Mouse (Mus musculus) adipocyte (in vitro differentiated cells): Measurements from ENCODE around the gene 1700023F06Rik.

Experiments used
- DNase-seq: peaks from one replicate; pipeline ENCODE4 v3.0.0-alpha.2; 2016; ENCODE audit warnings: low spot score

1700023F06Rik gene

GRCm38 (mm10) chr11:103208458-103208857 lies at the start of gene 1700023F06Rik:
Gene 1700023F06Rik (minus strand): TSS chr11:103208558.
- DNase-seq: no peak

DNA sequence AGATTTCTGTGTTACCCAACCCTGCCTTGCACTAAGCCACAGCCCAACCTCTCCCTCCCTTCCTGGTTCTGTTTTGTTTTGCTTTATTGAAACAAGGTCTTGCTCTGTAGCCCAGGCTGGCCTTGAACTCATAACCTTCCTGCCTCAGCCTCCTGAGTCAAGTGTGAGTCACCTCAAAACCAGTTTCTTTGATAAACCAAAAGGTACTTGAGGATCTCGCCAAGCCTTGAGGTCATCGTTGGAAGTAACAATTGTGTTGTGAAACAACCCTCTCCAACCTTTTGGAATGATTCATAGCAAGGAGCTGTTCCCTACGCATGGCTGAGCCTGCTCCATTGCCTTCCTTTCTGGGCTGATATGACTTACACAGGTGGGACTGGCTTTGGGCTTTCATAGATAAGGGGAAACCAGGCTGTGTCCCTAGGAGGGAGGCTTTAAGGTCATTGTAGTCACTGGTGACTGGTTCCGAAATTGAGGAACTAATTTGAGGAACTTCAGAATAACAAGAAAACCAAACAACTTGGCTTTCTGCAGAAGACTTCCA lies 49.7 kb upstream of the 1700023F06Rik start:
- peak; percentile 50 for DNase-seq

DNA sequence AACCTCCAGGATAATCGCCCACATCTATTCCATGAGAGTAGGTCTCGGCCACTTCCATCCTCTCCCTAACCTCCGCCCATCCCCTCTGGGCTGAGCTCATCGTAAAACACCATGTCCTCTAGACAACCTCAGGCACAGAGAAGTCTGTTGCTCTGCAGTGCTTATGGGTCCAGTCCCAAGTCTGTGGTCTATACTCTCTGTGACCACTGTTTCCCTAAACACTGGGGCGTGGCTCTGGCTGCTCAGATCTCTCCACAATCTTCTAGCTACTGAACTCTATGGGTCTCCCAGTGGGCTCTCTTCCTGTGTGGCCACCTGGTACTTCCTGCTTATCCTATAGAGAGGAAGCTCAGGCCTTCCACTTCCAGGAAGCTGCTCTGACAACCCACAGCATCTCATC lies 45.2 kb upstream of the 1700023F06Rik start:
- no peak for DNase-seq

DNA sequence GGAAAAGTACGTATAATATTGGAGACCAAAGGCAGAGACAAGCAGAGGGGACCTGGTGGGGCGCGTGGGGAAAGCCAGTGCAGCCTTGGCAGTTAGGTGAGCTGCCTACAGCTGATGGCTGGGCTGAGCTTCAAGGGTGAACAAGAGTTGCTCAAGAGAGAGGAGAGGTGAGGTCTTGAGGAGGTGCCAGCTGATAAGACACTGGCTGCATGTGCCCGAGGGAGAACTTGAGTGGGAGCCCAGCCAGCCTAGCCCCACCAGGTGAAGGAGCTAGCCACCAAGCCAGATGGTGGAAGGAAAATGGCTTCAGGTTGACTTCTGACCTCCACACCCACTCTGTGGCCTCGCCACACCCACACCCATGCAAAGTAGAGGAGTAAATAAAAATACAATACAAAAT lies 44.0 kb upstream of the 1700023F06Rik start:
- no peak for DNase-seq

DNA sequence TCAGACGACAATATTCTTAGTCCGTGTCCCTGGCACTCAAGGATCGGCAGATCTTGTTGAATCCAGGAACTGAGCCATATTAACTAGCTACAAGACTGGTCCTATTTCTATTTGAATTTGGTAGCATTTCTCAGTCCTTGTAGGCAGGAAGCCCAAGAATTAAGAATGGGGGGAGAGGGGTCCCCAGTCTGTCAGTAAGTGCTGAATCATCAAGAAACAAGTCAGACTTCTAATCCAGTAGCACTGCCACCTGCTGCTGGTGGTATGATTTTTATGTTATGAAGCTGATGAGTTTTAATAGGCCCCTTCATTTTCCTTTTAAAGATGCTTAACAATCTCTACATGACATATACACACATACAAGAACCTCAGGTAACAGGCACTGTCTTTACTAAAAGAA lies 42.0 kb upstream of the 1700023F06Rik start:
- no peak for DNase-seq

GRCm38 (mm10) chr11:103249509-103249908 lies 41.2 kb upstream of the 1700023F06Rik start:
- no peak for DNase-seq

DNA sequence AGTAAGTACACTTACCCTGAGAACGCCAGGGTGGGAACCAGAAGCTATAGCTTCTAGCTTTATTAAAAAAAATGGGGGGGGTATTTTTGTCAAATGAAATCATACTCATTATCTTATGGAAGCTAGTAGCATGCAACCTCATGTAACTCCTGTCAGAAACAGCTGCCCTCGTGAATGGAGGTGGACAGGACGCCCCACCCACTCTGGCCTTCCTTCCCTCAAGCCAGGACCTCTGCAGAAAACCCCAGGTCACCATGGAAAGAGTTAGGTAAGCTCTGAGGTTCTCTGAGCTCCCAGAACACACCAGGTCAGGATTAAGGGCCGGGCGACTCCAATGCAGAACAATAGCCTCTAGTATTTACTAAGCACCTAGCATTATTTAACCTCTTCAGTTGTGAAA lies 40.5 kb upstream of the 1700023F06Rik start:
- DNase-seq: no peak

- DNase-seq: peak; percentile 98
Measured at GRCm38 (mm10) chr11:103247504-103248177, 39.3 kb upstream of the 1700023F06Rik start.

- DNase-seq: no peak
Measured at GRCm38 (mm10) chr11:103246731-103247290, 38.5 kb upstream of the 1700023F06Rik start.

DNA sequence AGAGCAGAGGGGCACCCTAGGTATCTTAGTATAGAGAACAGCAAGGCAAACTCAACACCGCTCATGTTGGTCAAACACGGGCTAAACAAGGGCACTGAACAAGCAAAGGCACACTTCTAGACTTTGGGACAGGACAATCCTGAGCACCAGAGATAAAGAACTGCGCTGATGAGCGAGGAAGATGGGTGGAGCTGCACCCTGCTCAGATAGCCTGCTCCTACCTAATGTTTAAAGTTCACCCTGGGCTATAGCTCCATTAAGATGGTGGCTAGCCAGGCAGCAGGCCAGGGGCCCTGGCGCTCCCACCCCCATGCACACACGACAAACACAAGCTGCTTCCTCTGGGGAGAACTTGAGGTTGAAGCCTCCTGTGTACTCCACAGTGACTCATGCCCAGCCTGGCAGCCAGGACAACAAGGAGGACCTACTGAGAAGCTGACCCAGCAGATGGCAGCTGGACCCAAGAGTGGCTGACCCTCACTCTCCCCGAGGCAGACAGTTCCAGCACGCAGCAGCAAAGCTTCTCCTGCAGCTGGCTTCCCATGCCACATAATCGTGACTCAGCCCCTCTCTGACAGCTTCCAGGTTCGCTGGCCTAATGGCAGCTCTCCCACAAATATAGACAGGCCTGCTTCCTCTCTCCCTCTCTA lies 37.8 kb upstream of the 1700023F06Rik start:
- peak; percentile 87 for DNase-seq

- DNase-seq: no peak
Measured at GRCm38 (mm10) chr11:103244856-103245255, 36.5 kb upstream of the 1700023F06Rik start.

DNA sequence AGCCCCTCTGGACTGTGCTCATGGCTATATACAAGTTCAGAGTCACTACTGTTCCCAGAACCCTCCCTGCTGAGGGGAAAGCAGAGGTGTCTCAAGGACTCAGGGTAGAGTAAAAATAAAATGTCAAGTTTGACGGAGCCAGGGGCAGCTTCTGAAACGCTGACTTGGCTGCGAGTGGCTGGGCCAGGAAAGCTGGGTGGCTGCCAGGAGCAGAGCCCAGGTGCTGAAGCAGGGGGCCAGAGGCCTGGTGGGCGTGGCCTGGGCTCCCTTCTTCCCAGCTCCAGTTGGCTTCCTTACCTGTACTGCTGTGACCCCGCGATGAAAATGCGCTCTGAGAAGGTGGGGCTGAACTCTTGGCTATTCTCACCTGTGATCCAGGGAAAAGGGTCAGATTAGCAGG lies 32.4 kb upstream of the 1700023F06Rik start:
- DNase-seq: no peak

DNA sequence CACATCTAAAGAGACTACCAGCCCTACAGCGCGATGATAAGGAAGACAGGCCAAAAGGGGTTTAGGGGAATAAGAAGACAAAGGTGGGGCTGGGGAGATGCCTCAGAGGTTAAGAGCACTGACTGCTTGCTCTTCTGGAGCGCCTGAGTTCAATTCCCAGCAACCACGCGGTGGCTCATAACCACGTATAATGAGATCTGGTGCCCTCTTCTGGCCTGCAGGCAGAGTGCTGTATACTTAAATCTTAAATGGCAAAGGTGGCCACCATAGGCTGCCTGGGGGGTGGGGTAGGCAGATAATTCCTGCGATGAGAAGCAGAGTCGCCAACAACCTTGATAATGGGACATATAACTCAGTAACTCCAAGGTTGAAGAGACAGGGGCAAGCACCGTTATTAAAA lies 29.4 kb upstream of the 1700023F06Rik start:
- no peak for DNase-seq

DNA sequence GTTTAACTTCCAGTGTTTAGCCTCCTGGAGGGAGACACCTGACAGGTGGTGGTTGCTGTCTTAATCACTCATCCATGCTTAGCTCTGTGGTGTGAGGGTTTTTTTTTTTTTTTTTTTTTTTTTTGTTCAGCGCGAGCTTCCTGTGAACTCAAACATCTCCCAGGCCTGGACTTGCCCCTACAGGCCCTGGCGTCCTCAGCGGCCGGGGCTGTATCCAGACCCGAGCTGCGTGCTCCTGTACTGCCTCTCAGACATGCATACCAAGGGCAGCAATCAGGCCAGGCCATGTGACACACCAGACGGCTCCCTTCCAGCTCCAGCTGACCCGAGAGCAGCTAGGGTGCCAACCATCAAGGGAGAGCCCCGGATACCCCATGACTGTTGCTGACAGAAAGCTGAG lies 28.5 kb upstream of the 1700023F06Rik start:
- no peak for DNase-seq

DNA sequence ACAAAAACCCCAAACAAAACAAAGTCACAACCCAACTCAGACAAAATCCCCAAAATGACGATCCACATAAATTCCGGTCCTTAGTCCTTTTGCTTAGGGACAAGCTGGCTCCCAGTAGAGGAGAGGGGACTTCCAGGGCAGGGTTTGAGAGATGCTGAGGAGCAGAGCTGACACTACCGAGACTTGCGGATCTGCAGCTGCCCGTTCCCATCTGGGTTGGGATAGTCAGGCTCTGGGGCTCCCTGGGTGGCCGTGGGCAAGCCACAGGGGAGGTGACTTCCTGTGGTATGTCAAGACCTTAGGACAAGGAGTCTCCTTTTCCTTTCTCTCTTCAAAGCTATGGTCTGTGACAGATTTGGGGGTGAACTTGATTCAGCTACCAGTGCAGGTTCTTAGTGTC lies 28.1 kb upstream of the 1700023F06Rik start:
- DNase-seq: no peak

- DNase-seq: peak; percentile 53
Measured at GRCm38 (mm10) chr11:103235702-103236101, 27.3 kb upstream of the 1700023F06Rik start.

DNA sequence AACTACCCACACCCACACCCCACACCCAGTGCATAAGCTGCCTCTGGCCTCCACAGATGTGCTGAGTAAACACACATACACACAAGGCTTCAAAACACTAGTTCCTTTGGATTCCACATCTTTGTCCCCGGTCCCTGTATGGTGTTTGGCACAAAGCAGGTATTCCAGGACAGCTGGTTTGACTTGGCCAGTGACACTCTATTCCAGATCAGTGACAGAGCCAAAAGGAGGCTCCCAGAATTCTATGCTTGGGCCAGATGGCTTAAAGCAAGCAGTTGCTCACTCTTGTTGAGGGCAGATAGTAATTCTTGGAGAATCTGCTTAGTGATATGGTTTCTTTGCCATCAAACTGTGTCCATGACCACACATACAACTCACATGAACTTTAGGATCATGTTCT lies 26.1 kb upstream of the 1700023F06Rik start:
- peak; percentile 56 for DNase-seq

- DNase-seq: peak; percentile 79
Measured at GRCm38 (mm10) chr11:103232966-103233365, 24.6 kb upstream of the 1700023F06Rik start.

GRCm38 (mm10) chr11:103231367-103231766 lies 23.0 kb upstream of the 1700023F06Rik start:
- DNase-seq: no peak

DNA sequence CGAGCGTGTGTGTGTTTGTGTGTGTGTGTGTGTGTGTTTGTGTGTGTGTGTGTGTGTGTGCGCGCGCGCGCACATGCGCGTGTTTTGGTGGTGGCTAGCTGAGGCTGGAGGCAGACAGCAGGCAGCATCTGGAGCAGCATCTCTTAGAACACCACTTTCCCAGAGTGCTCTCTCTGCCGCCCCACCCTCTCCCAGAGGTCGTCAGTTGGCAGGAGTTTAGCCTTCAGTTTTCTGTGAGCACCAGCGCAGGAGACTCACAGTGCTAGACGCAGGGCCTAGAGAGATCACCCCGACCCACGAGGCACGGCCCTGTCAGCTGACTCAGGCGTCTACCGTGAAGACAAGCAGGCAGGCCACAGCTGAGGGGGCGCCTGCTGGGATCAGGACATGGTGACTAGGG lies 22.3 kb upstream of the 1700023F06Rik start:
- no peak for DNase-seq

DNA sequence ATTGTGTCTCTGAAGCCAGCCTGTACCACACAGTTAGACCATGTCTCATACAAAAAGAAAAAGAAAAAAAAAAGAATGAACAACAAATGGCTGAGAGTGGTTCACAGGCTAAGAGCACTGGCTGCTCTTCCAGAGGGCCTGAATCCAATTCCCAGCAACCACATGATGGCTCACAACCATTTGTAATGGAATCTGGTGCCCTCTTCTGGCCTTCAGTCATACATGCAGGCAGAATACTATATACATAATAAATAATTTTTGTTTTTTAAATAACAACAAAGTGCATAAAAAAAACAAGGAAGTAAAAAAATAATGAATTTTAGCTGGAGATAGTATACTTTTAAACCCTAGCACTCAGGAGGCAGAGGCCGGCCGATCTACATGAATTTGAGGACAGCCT lies 21.2 kb upstream of the 1700023F06Rik start:
- no peak for DNase-seq

- no peak for DNase-seq
Measured at GRCm38 (mm10) chr11:103223951-103224456, 15.6 kb upstream of the 1700023F06Rik start.

DNA sequence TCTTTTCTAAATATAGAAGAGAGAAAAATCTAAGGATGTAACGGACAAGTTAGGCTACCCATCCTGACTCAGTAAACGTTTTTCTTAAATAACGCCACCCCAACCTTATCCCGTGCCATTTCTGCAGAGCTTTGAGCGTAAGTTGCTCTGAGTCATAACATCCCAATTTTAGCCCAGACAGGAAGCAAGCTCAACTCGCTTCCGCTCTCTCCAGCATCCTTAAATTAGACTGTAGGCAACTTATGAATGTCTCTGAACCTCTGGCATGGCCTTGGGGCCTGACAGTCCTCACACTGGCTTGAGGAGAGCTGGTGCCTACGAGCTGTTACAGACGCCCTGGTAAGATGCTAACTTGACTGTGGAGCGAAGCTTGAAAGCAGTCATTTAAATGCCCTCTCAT lies 15.1 kb upstream of the 1700023F06Rik start:
- DNase-seq: no peak
